Mouse (Mus musculus): ENCODE measurements around the gene Apol6.

Gene Apol6

GRCm38 (mm10) chr15:77070745-77071268 is 26.3 kb downstream of the Apol6 start:
- in situ Hi-C loops (cut with MboI), result no loop called here

GRCm38 (mm10) chr15:77071501-77071900 is 27.0 kb downstream of the Apol6 start:
- in situ Hi-C loops (cut with MboI), result no loop called here

- in situ Hi-C loops (cut with MboI), result no loop called here
These were observed 28.1 kb downstream of the Apol6 start for GRCm38 (mm10) chr15:77072556-77073163.

GRCm38 (mm10) chr15:77076523-77076922 is 32.0 kb downstream of the Apol6 start:
- in situ Hi-C loops (cut with MboI), result no loop called here

GRCm38 (mm10) chr15:77077906-77078305 is 33.4 kb downstream of the Apol6 start:
- in situ Hi-C loops (cut with MboI), result no loop called here

GRCm38 (mm10) chr15:77078786-77079185 is 34.3 kb downstream of the Apol6 start:
- in situ Hi-C loops (cut with MboI), result no loop called here

- in situ Hi-C loops (cut with MboI), result no loop called here
These were observed 34.8 kb downstream of the Apol6 start for GRCm38 (mm10) chr15:77079256-77079822.

GRCm38 (mm10) chr15:77079890-77080361 is 35.4 kb downstream of the Apol6 start:
- in situ Hi-C loops (cut with MboI), result no loop called here

- in situ Hi-C loops (cut with MboI), result no loop called here
These were observed 36.2 kb downstream of the Apol6 start for GRCm38 (mm10) chr15:77080684-77081254.

- in situ Hi-C loops (cut with MboI), result no loop called here
These were observed 36.9 kb downstream of the Apol6 start for GRCm38 (mm10) chr15:77081454-77081853.

- in situ Hi-C loops (cut with MboI), result no loop called here
These were observed 41.3 kb downstream of the Apol6 start for GRCm38 (mm10) chr15:77085818-77086217.

- in situ Hi-C loops (cut with MboI), result no loop called here
These were observed 42.0 kb downstream of the Apol6 start for GRCm38 (mm10) chr15:77086488-77086887.

- in situ Hi-C loops (cut with MboI), result no loop called here
These were observed 44.7 kb downstream of the Apol6 start for GRCm38 (mm10) chr15:77089249-77089648.

- in situ Hi-C loops (cut with MboI), result no loop called here
These were observed 46.0 kb downstream of the Apol6 start for GRCm38 (mm10) chr15:77090531-77090930.

GRCm38 (mm10) chr15:77091394-77091793 is 46.9 kb downstream of the Apol6 start:
- in situ Hi-C loops (cut with MboI), result no loop called here

GRCm38 (mm10) chr15:77094431-77094830 is 49.9 kb downstream of the Apol6 start:
- in situ Hi-C loops (cut with MboI), result no loop called here

- in situ Hi-C loops (cut with MboI), result no loop called here
These were observed 50.7 kb downstream of the Apol6 start for GRCm38 (mm10) chr15:77095216-77095615.

- in situ Hi-C loops (cut with MboI), result no loop called here
These were observed 52.8 kb downstream of the Apol6 start for GRCm38 (mm10) chr15:77097358-77097757.

GRCm38 (mm10) chr15:77099756-77100155 is 55.2 kb downstream of the Apol6 start:
- in situ Hi-C loops (cut with MboI), result no loop called here

- in situ Hi-C loops (cut with MboI), result no loop called here
These were observed 58.2 kb downstream of the Apol6 start for GRCm38 (mm10) chr15:77102685-77103084.

- in situ Hi-C loops (cut with MboI), result no loop called here
These were observed 60.0 kb downstream of the Apol6 start for GRCm38 (mm10) chr15:77104349-77105158.

- in situ Hi-C loops (cut with MboI), result no loop called here
These were observed 60.7 kb downstream of the Apol6 start for GRCm38 (mm10) chr15:77105273-77105672.
